Mouse (Mus musculus): Measurements from ENCODE around the gene Nlrp10.

- TF ChIP-seq CTCF (IDR thresholded peaks at IDR 0.05; ENCODE audit: low read depth) (no peak), EP300 (IDR thresholded peaks at IDR 0.05; ENCODE audit: low read depth) (no peak)
Measured at GRCm38 (mm10) chr7:108941466-108941865, 11.5 kb upstream of the Nlrp10 start.
